Mouse (Mus musculus) stomach, embryonic 15.5 days (tissue): ENCODE data around the gene Prr11. TPM values are rescaled to one million over a fixed set of nuclear protein-coding genes. Genes with fewer than 3 reads are reported as not detected.

Source experiments
- ATAC-seq: fragments of 200-750 bp; cut with Nextera tagmentation; 2 replicates; pipeline ENCODE4 v1.8.0; 2017; ENCODE audit warnings: low read depth, moderate number of reproducible peaks, moderate TSS enrichment; ENCODE audit not compliant: insufficient read depth, low FRiP score
- H3K27ac ChIP-seq: fragments of 300-500 bp; sonication (generic); 2 replicates; pipeline ENCODE4 v1.5.1; 2015; ENCODE audit warnings: mild to moderate bottlenecking, inconsistent platforms
- H3K27me3 ChIP-seq: fragments of 300-500 bp; sonication (generic); replicated peaks from 2 replicates; pipeline ENCODE4 v1.6.1; 2015; ENCODE audit warnings: inconsistent platforms
- H3K36me3 ChIP-seq: fragments of 300-500 bp; sonication (generic); 2 replicates; pipeline ENCODE4 v1.6.1; 2015; ENCODE audit warnings: inconsistent platforms
- H3K4me1 ChIP-seq: fragments of 300-500 bp; sonication (generic); 2 replicates; pipeline ENCODE4 v1.6.1; 2015; ENCODE audit warnings: inconsistent platforms
- H3K4me2 ChIP-seq: fragments of 300-500 bp; sonication (generic); 2 replicates; pipeline ENCODE4 v1.6.1; 2015; ENCODE audit warnings: mild to moderate bottlenecking, inconsistent platforms
- H3K4me3 ChIP-seq: fragments of 300-500 bp; sonication (generic); replicated peaks from 2 replicates; pipeline ENCODE4 v1.5.1; 2015; ENCODE audit warnings: inconsistent platforms
- H3K9ac ChIP-seq: fragments of 300-500 bp; sonication (generic); 2 replicates; pipeline ENCODE4 v1.6.1; 2015; ENCODE audit warnings: inconsistent platforms
- H3K9me3 ChIP-seq: fragments of 300-500 bp; sonication (generic); 2 replicates; pipeline ENCODE4 v1.6.1; 2016; ENCODE audit warnings: inconsistent platforms
- WGBS: fragments of 180-500 bp; shearing (Covaris S2); methylation state at CpG from one replicate; pipeline ENCODE4 v1.1.7; 2015; 5-methylcytosine and 5-hydroxymethylcytosine counted together
- microRNA counts: library from miRNA; unstranded; fragments of <30 nt; microRNA quantifications from one replicate; lab custom pipeline; 2016
- microRNA-seq: library from miRNA; unstranded; fragments of <30 nt; microRNA quantifications from one replicate; pipeline ENCODE4, GENCODE M21; 2016
- polyA plus RNA-seq: library from polyadenylated mRNA; unstranded; fragments of >200 nt; fragmentation: Nextera tagmentation; extraction: Ambion mirVana; gene quantifications from 2 replicates; pipeline ENCODE4 v1.2.1, GENCODE M21; 2015

Gene Prr11
- polyA plus RNA-seq, 1 experiment from 2014 or later = 6.6 TPM

DNA sequence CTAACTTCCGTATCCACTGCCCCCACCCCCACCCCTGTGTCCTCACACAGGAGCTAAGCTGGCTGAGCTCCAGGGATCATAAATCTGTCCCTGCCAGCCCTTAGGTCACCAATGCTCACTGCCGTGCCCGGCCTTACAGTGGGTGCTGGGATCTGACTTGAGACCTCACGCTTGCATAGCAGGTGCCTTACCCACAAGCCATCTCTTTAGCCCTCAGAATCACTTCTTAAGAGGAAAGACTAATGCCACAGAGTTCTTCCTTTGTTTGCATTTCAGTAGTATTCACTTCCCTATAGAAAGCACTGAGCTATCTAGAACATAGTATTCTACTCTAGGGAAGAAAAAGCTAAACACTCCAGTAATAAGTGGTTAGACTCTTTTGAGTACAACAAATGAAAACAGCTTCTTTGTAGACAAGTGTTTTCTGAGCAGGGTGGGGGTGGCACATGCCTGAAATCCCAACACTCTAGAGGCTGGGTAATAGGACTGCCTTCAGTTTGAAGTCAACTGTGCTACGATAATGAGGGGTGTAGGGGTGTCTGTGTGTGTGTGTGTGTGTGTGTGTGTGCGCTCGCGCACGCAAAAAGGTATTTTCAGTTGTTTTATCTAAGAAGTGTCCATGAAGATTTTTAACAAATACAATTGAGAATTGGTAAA, 69.1 kb downstream of the Prr11 start:
- H3K27me3 ChIP-seq = no peaks in the 10 kb centered on the region
- H3K36me3 ChIP-seq = no peaks in the 10 kb centered on the region
- no peak for ATAC-seq
- no peaks in the 10 kb centered on the region for H3K4me1 ChIP-seq
- H3K9me3 ChIP-seq = no peaks in the 10 kb centered on the region
- WGBS = 76% methylated on average over 9 of the region's 9 CpGs
- H3K27ac ChIP-seq = no peak overlapping the region
- no peak overlapping the region for H3K4me2 ChIP-seq
- H3K9ac ChIP-seq = no peak overlapping the region
- no peak overlapping the region for H3K4me3 ChIP-seq

MicroRNA genes within 50 kb of the gene (microRNA counts, 519-probe panel; counts per million panel counts)
- 3,612 counts per million, percentile 91 among the panel's probes with 10 or more counts for microRNA mmu-miR-301a (lab: Ali Mortazavi, UCI)

Small RNAs within 50 kb of the gene (microRNA-seq; reads per million reads assigned to microRNA genes)
- gene Mir301 = 1,202 reads per million, percentile 76 among the genes with 10 or more reads in this experiment

Other genes starting within 250 kb of the Prr11 start
- 7.7 and 10.0 TPM in 2 replicates for gene Ypel2, start 115.0 kb downstream of the Prr11 start, polyA plus RNA-seq
- 24.5 and 26.7 TPM in 2 replicates for gene Gdpd1, start 34.6 kb downstream of the Prr11 start, polyA plus RNA-seq
- gene Smg8, start 21.9 kb downstream of the Prr11 start, polyA plus RNA-seq = 17.2 TPM in 2 replicates
- gene Ska2, start 526 bp upstream of the Prr11 start, polyA plus RNA-seq = 47.7 and 49.4 TPM in 2 replicates
- gene Trim37, start 18.4 kb upstream of the Prr11 start, polyA plus RNA-seq = 29.3 and 30.6 TPM in 2 replicates